Mouse (Mus musculus): ENCODE data around the gene Pcyt1a. TPM values are rescaled to one million over a fixed set of nuclear protein-coding genes. Genes with fewer than 3 reads are reported as not detected.

Gene Pcyt1a
- polyA plus RNA-seq, 1 experiment from 2014 or later, result 51.1 TPM

- no peaks in the 10 kb centered on the region for H3K27me3 ChIP-seq (replicated peaks; ENCODE audit: control insufficient read depth, insufficient read depth, low read length)
- no peak overlapping the region for H3K4me3 ChIP-seq (ENCODE audit: low read depth, low read length)
- no peak for ATAC-seq (replicated peaks; ENCODE audit: low FRiP score, low TSS enrichment, low read depth)
- 72% methylated on average over 6 of the region's 6 CpGs for WGBS
- no peaks in the 10 kb centered on the region for H3K9me3 ChIP-seq (ENCODE audit: control insufficient read depth, low read length)
- no peak overlapping the region for H3K27ac ChIP-seq (ENCODE audit: low read depth)
- DNase-seq (ENCODE audit: low spot score), result no peak
- no peak overlapping the region for H3K9ac ChIP-seq (ENCODE audit: low read length)
- H3K36me3 ChIP-seq (ENCODE audit: control insufficient read depth, insufficient read depth, low read length), result no peaks in the 10 kb centered on the region
- peaks cover 7% of the 10 kb centered on the region for H3K4me1 ChIP-seq (replicated peaks; ENCODE audit: control insufficient read depth, insufficient read depth, low read length)
- no peak overlapping the region for H3K4me2 ChIP-seq (ENCODE audit: low read length)
These were observed 92.0 kb downstream of the Pcyt1a start for GRCm38 (mm10) chr16:32522578-32523194.

GRCm38 (mm10) chr16:32523462-32524243 lies 92.9 kb downstream of the Pcyt1a start:
- 51% methylated on average over 8 of the region's 8 CpGs for WGBS
- Histone ChIP-seq H3K9me3 (ENCODE audit: control insufficient read depth, low read length) (no peaks in the 10 kb centered on the region), H3K27ac (ENCODE audit: low read depth) (no peak overlapping the region), H3K4me1 (replicated peaks; ENCODE audit: control insufficient read depth, insufficient read depth, low read length) (peaks cover 7% of the 10 kb centered on the region), H3K9ac (ENCODE audit: low read length) (no peak overlapping the region), H3K4me3 (ENCODE audit: low read depth, low read length) (no peak overlapping the region), H3K27me3 (replicated peaks; ENCODE audit: control insufficient read depth, insufficient read depth, low read length) (no peaks in the 10 kb centered on the region), H3K4me2 (ENCODE audit: low read length) (no peak overlapping the region), H3K36me3 (ENCODE audit: control insufficient read depth, insufficient read depth, low read length) (no peaks in the 10 kb centered on the region)
- DNase-seq (ENCODE audit: low spot score), result no peak
- 0 out of 2 replicates have a peak, but pooled peaks have one; percentile 36 for ATAC-seq (replicated peaks; ENCODE audit: low FRiP score, low TSS enrichment, low read depth)

GRCm38 (mm10) chr16:32524244-32524615 lies 93.5 kb downstream of the Pcyt1a start:
- DNase-seq (ENCODE audit: low spot score) (no peak), ATAC-seq (replicated peaks; ENCODE audit: low FRiP score, low TSS enrichment, low read depth) (no peak)
- 61% methylated on average over 5 of the region's 5 CpGs for WGBS
- H3K36me3 ChIP-seq (ENCODE audit: control insufficient read depth, insufficient read depth, low read length), result no peaks in the 10 kb centered on the region
- H3K27ac ChIP-seq (ENCODE audit: low read depth), result no peak overlapping the region
- no peaks in the 10 kb centered on the region for H3K9me3 ChIP-seq (ENCODE audit: control insufficient read depth, low read length)
- H3K4me3 ChIP-seq (ENCODE audit: low read depth, low read length), result no peak overlapping the region
- no peak overlapping the region for H3K4me2 ChIP-seq (ENCODE audit: low read length)
- H3K4me1 ChIP-seq (replicated peaks; ENCODE audit: control insufficient read depth, insufficient read depth, low read length), result peaks cover 7% of the 10 kb centered on the region
- no peaks in the 10 kb centered on the region for H3K27me3 ChIP-seq (replicated peaks; ENCODE audit: control insufficient read depth, insufficient read depth, low read length)
- no peak overlapping the region for H3K9ac ChIP-seq (ENCODE audit: low read length)

Other genes starting within 250 kb of the Pcyt1a start
- 9.2 and 10.2 TPM in 2 replicates for gene Fbxo45, start 183.8 kb upstream of the Pcyt1a start, polyA plus RNA-seq (2014; fragmentation: Nextera tagmentation; extraction: Ambion mirVana)
- gene Wdr53, start 183.7 kb upstream of the Pcyt1a start, polyA plus RNA-seq (2014; fragmentation: Nextera tagmentation; extraction: Ambion mirVana), result 17.3 and 20.4 TPM in 2 replicates
- not detected in 2 replicates for gene Smco1, start 159.5 kb upstream of the Pcyt1a start, polyA plus RNA-seq (2014; fragmentation: Nextera tagmentation; extraction: Ambion mirVana)
- 25.0 and 26.2 TPM in 2 replicates for gene Rnf168, start 153.5 kb upstream of the Pcyt1a start, polyA plus RNA-seq (2014; fragmentation: Nextera tagmentation; extraction: Ambion mirVana)
- gene Ubxn7, start 98.7 kb upstream of the Pcyt1a start, polyA plus RNA-seq (2014; fragmentation: Nextera tagmentation; extraction: Ambion mirVana), result 18.8 and 20.8 TPM in 2 replicates
- not detected in 2 replicates for gene Tm4sf19, start 30.4 kb upstream of the Pcyt1a start, polyA plus RNA-seq (2014; fragmentation: Nextera tagmentation; extraction: Ambion mirVana)
- gene Tctex1d2, start 11.2 kb upstream of the Pcyt1a start, polyA plus RNA-seq (2014; fragmentation: Nextera tagmentation; extraction: Ambion mirVana), result 43.0 and 43.9 TPM in 2 replicates
- 42.2 and 46.0 TPM in 2 replicates for gene Slc51a, start 57.0 kb downstream of the Pcyt1a start, polyA plus RNA-seq (2014; fragmentation: Nextera tagmentation; extraction: Ambion mirVana)
- gene Zdhhc19, start 65.3 kb downstream of the Pcyt1a start, polyA plus RNA-seq (2014; fragmentation: Nextera tagmentation; extraction: Ambion mirVana), result 0.20 TPM in 1 of 2 replicates, not detected in the other
- 140 and 162 TPM in 2 replicates for gene Tfrc, start 178.0 kb downstream of the Pcyt1a start, polyA plus RNA-seq (2014; fragmentation: Nextera tagmentation; extraction: Ambion mirVana)
- 11.1 and 13.0 TPM in 2 replicates for gene Tnk2, start 213.0 kb downstream of the Pcyt1a start, polyA plus RNA-seq (2014; fragmentation: Nextera tagmentation; extraction: Ambion mirVana)

Measured in intestine, embryonic 14.5 days (tissue).